Mouse (Mus musculus): ENCODE data around the gene Zfp648. TPM values are rescaled to one million over a fixed set of nuclear protein-coding genes. Genes with fewer than 3 reads are reported as not detected.

Gene Zfp648
- total RNA-seq, 2 experiments from 2014 or later = 0.43 TPM; not detected in 1

- DNase-seq = no peak
These were observed 19.6 kb downstream of the Zfp648 start for GRCm38 (mm10) chr1:154220566-154220965.

DNA sequence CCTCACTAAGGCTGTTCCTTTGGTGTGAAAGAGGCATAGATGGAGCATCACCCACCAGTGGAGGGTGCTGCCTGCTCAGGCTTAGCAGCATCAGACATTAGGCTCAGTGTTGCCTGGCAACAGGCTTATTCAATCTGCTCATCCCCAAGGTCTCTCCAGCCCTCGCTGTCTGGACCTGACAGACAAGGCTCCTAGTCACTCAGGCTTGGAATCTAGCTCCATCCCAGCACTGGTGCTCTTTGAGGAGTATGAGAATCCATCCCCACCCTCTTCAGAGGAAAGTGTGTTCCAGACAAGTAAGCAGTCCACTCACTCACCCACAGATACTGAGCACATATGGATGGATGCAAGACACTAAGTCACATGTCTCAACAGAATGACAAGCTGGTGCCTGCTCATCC is 22.8 kb downstream of the Zfp648 start:
- no peak for DNase-seq

- DNase-seq = no peak
These were observed 31.6 kb downstream of the Zfp648 start for GRCm38 (mm10) chr1:154232594-154232993.

DNA sequence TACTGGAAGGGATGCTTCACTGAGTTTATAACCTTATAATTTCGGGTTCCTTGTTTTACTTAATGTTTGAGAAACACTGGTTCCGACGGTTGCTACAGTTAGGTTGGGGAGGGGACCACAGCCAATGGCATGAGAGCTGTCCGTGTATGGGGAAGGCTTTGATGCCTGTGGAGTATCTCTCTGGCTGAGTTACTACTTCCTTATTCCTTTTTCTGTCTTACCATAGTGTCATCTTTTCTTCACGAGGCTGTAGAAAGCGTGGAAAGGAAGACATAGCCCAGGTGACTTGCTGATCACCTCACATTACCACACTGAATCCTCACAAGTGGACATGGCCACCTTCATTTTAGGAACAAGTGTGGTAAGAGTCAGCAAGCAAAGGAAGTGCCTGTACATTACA is 32.0 kb downstream of the Zfp648 start:
- DNase-seq = no peak

DNA sequence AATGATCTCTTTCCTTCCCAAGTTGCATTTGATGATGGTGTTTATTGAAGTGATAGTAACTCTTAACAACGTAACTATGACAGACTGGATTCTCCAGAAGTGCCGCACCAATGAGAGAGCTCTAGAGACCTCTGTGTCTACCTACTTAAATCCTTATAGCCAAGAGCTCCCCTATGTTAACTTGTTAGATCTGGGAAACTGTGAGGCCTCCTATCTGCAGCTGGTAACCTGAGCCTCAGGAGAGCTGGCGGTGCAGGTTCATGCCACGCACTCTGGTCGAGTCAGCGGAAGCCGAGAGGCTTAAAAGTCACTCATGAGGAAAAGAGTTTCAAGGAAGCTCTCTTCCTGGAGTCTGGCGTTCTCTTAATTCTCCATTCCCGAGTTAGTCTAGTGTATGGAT is 33.8 kb downstream of the Zfp648 start:
- DNase-seq = no peak

- no peak for DNase-seq
These were observed 37.9 kb downstream of the Zfp648 start for GRCm38 (mm10) chr1:154238876-154239275.

DNA sequence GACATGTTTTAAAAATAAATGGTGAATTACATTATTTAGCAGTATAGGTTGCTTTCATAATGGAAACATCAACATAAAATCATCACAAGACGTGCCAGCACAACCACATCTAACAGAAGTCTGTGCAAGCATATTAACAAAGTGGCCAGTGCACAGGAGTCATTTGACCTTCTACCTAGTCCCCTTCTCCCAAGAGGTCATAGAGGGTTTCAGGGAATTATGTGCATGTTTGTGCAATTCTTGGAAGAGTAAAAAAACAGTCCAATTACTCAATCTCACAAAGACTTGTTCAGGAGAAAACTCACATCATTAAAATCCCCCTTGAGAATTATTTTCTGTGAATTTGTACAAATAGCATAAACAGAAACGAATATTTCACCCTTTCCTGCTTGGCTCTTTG is 50.2 kb downstream of the Zfp648 start:
- no peak for DNase-seq

- no peak for DNase-seq
These were observed 51.8 kb downstream of the Zfp648 start for GRCm38 (mm10) chr1:154252739-154253138.

Data from adrenal gland, postnatal 36 days (tissue).